Mouse (Mus musculus) myocyte (in vitro differentiated cells): Measurements from ENCODE around the gene Thoc3.

Experiments used
- CEBPB ChIP-seq: IDR thresholded peaks from 2 replicates; pipeline ENCODE4 v1.6.1; 2011; ENCODE audit warnings: mild to moderate bottlenecking, moderate library complexity; ENCODE audit not compliant: poor library complexity, insufficient read depth, severe bottlenecking
- MYOG ChIP-seq, 3 experiments: IDR thresholded peaks; one replicate each; pipeline ENCODE4 v1.6.1; 2011; ENCODE audit warnings: control low read depth in 2 of 3, low read depth in 2 of 3, mild to moderate bottlenecking in 2 of 3; ENCODE audit not compliant: insufficient read length in 2 of 3, control insufficient read depth in 1 of 3, insufficient read depth in 1 of 3
- POLR2AphosphoS2 ChIP-seq: IDR thresholded peaks from one replicate; pipeline ENCODE4 v1.6.1; 2011; ENCODE audit warnings: low read depth, control low read depth; ENCODE audit not compliant: insufficient read length

GRCm38 (mm10) chr13:54471967-54472366 lies 3.3 kb upstream of the Thoc3 start:
- TF ChIP-seq POLR2AphosphoS2: no peak
- TF ChIP-seq CEBPB: no peak
- TF ChIP-seq MYOG (IDR thresholded peaks at IDR 0.05; ENCODE audit: control insufficient read depth in 1 of 3, insufficient read depth in 1 of 3, insufficient read length in 2 of 3, low read depth in 2 of 3): no peak
